9 mouse cellular contexts compared by ENCODE assay signal in genomic region chr5:123377120-123377955, GRCm38 (mm10). TPM values are rescaled to one million over a fixed set of nuclear protein-coding genes. Genes with fewer than 3 reads are reported as not detected.
DNase-seq lines count a peak whose midpoint lies in the region; ATAC-seq and TF ChIP-seq lines count a peak whose summit lies in the region.
"Had no signal": no experiment of that assay in that cellular context is flagged by ENCODE, and none has a peak within 500 bp of the region (broad histone marks: within the 10 kb centered on the region; RNA-seq: fewer than 3 reads in every experiment).

No protein-coding gene starts in this region.

- WGBS in intestine, postnatal 0 days, result 57% methylated on average over 15 of the region's 15 CpGs

- no peak overlapping the region for H3K4me3 ChIP-seq in intestine, postnatal 0 days (ENCODE audit: low read depth, low read length)
- H3K4me3 ChIP-seq: hindbrain, embryonic 15.5 days had no signal

- intact Hi-C loops in left cerebral cortex, postnatal 36 days (cut with DNase I), result no loop called here

- H3K4me1 ChIP-seq in intestine, postnatal 0 days (replicated peaks; ENCODE audit: control insufficient read depth, insufficient read depth, low read length), result no peaks in the 10 kb centered on the region

- no peak overlapping the region for H3K9ac ChIP-seq in intestine, postnatal 0 days (ENCODE audit: low read depth, low read length)
- H3K9ac ChIP-seq: hindbrain, embryonic 15.5 days had no signal

- H3K9me3 ChIP-seq in intestine, postnatal 0 days (ENCODE audit: control insufficient read depth), result no peaks in the 10 kb centered on the region
- H3K9me3 ChIP-seq: hindbrain, embryonic 15.5 days had no signal

- H3K36me3 ChIP-seq in intestine, postnatal 0 days (ENCODE audit: control insufficient read depth, insufficient read depth), result peaks cover 13% of the 10 kb centered on the region; the same call in 1 of the 2 replicates

- H3K27me3 ChIP-seq in intestine, postnatal 0 days (replicated peaks; ENCODE audit: control insufficient read depth, insufficient read depth, low read length), result no peaks in the 10 kb centered on the region
- H3K27me3 ChIP-seq: hindbrain, embryonic 15.5 days had no signal

- 0 out of 2 replicates have a peak overlapping the region, but pooled peaks have one; percentile 13 for H3K4me2 ChIP-seq in intestine, postnatal 0 days (replicated peaks; ENCODE audit: low read depth)
- H3K4me2 ChIP-seq: hindbrain, embryonic 15.5 days had no signal

- peak; percentile 57 for ATAC-seq in activated CD4-positive, CD25-positive, alpha-beta regulatory T cell, adult 4 months
- peak; percentile 65 for ATAC-seq in intestine, postnatal 0 days

- no peak overlapping the region for H3K27ac ChIP-seq in intestine, postnatal 0 days (ENCODE audit: low read depth, low read length)
- H3K27ac ChIP-seq: hindbrain, embryonic 15.5 days had no signal

- DNase-seq in B cell, adult 2 months, result peak; percentile 92
- peak; percentile 62 to 79 for DNase-seq in cerebellum, postnatal 4 days (ENCODE audit: low spot score in 2 of 2)
- peak; percentile 67 for DNase-seq in gastrocnemius, postnatal 25 days
- peak; percentile 55 to 70 for DNase-seq in left cerebral cortex, postnatal 36 days (ENCODE audit: low spot score in 2 of 2)
- peak; percentile 57 to 80 for DNase-seq in monocyte, adult 2 months (ENCODE audit: low read depth in 1 of 2, low spot score in 2 of 2)
- DNase-seq in telencephalon, adult 2 months (ENCODE audit: low read depth, low spot score), result peak; percentile 58

- TF ChIP-seq CTCF in intestine, postnatal 0 days (IDR thresholded peaks at IDR 0.05; ENCODE audit: low read depth), result peak; percentile 97

RNA-seq across cellular contexts. Expression of gene Mlxip, which starts 17.3 kb away (rescaled TPM):
- 10 to 100 TPM; 14.7 to 17.5 TPM for polyA plus RNA-seq in activated CD4-positive, CD25-positive, alpha-beta regulatory T cell, adult 4 months (2017; shearing (Covaris generic))
- total RNA-seq in gastrocnemius, postnatal 25 days (2021), result 10 to 100 TPM; 54.5 TPM
- polyA plus RNA-seq in intestine, postnatal 0 days (2015; fragmentation: Nextera tagmentation; extraction: Ambion mirVana), result 17.8 and 18.4 TPM in 2 replicates
- 10 to 100 TPM; 15.3 to 19.4 TPM for total RNA-seq in left cerebral cortex, postnatal 36 days (2021)

RNA-seq across cellular contexts. Expression of gene Bcl7a, which starts 33.7 kb away (rescaled TPM):
- 1 to 10 TPM; 5.3 to 6.0 TPM for polyA plus RNA-seq in activated CD4-positive, CD25-positive, alpha-beta regulatory T cell, adult 4 months (2017; shearing (Covaris generic))
- 1 to 10 TPM; 8.4 to 8.6 TPM for total RNA-seq in gastrocnemius, postnatal 25 days (2021)
- 4.2 and 4.7 TPM in 2 replicates for polyA plus RNA-seq in intestine, postnatal 0 days (2015; fragmentation: Nextera tagmentation; extraction: Ambion mirVana)
- total RNA-seq in left cerebral cortex, postnatal 36 days (2021), result 10 to 100 TPM; 69.0 to 71.7 TPM

Comparison
In these comparisons a context has a peak if more than half of its experiments do, and no peak if none do; other contexts are left out.
1. RNA of gene Bcl7a, which starts 33.7 kb away (total RNA-seq): 69.0 to 71.7 TPM in left cerebral cortex, postnatal 36 days; 8.4 to 8.6 TPM in gastrocnemius, postnatal 25 days; every median in the first group is over 4 times any median in the second.
2. Peak in every context shown above with its lines, with median percentiles within 50 percentile points of each other: DNase-seq.